Mouse (Mus musculus): Measurements from ENCODE around the gene Ccdc27. TPM values are rescaled to one million over a fixed set of nuclear protein-coding genes. Genes with fewer than 3 reads are reported as not detected.
A peak's percentile ranks its signal among the peaks of the same experiment; 100 is the strongest.

The Ccdc27 gene
- polyA plus RNA-seq, 1 experiment from 2014 or later: 0.04 TPM

- H3K4me3 ChIP-seq (ENCODE audit: low read depth, low read length): peak overlapping the region; percentile 93
Measured at GRCm38 (mm10) chr4:154022844-154023243, 19.6 kb downstream of the Ccdc27 start.

GRCm38 (mm10) chr4:154022407-154022806 is 20.1 kb downstream of the Ccdc27 start:
- peaks cover 39% of the 10 kb centered on the region for H3K36me3 ChIP-seq (ENCODE audit: control insufficient read depth, insufficient read depth)
- 72% methylated on average over 4 of the region's 4 CpGs for WGBS (ENCODE audit: insufficient replicate concordance)

More at GRCm38 (mm10) chr4:154022844-154023243, 19.6 kb downstream of the Ccdc27 start:
- peak overlapping the region; percentile 95 for H3K9ac ChIP-seq (ENCODE audit: low read depth, low read length)
- no peak for ATAC-seq (ENCODE audit: low read depth)
- peaks cover 37% of the 10 kb centered on the region for H3K36me3 ChIP-seq (ENCODE audit: control insufficient read depth, insufficient read depth)
- no peaks in the 10 kb centered on the region for H3K9me3 ChIP-seq (replicated peaks; ENCODE audit: control insufficient read depth, low read length)
- WGBS (ENCODE audit: insufficient replicate concordance): 47% methylated on average over 4 of the region's 4 CpGs
- no peaks in the 10 kb centered on the region for H3K27me3 ChIP-seq (ENCODE audit: control insufficient read depth, insufficient read depth, low read depth, low read length)
- H3K4me2 ChIP-seq (ENCODE audit: low read depth, low read length): peak overlapping the region; percentile 94
- peak overlapping the region; percentile 93 for H3K27ac ChIP-seq (ENCODE audit: low read length)
- peaks cover 51% of the 10 kb centered on the region for H3K4me1 ChIP-seq (ENCODE audit: control insufficient read depth, low read depth, low read length)

GRCm38 (mm10) chr4:154021432-154021831 is 21.0 kb downstream of the Ccdc27 start:
- peaks cover 48% of the 10 kb centered on the region for H3K36me3 ChIP-seq (ENCODE audit: control insufficient read depth, insufficient read depth)
- H3K4me1 ChIP-seq (ENCODE audit: control insufficient read depth, low read depth, low read length): peaks cover 37% of the 10 kb centered on the region
- no peak overlapping the region for H3K4me3 ChIP-seq (ENCODE audit: low read depth, low read length)
- WGBS (ENCODE audit: insufficient replicate concordance): 79% methylated on average over 9 of the region's 9 CpGs
- peak overlapping the region; percentile 93 for H3K27ac ChIP-seq (ENCODE audit: low read length)
- H3K4me2 ChIP-seq (ENCODE audit: low read depth, low read length): no peak overlapping the region
- no peaks in the 10 kb centered on the region for H3K9me3 ChIP-seq (replicated peaks; ENCODE audit: control insufficient read depth, low read length)
- no peaks in the 10 kb centered on the region for H3K27me3 ChIP-seq (ENCODE audit: control insufficient read depth, insufficient read depth, low read depth, low read length)
- no peak for ATAC-seq (ENCODE audit: low read depth)
- H3K9ac ChIP-seq (ENCODE audit: low read depth, low read length): no peak overlapping the region

More at GRCm38 (mm10) chr4:154022407-154022806, 20.1 kb downstream of the Ccdc27 start:
- H3K27me3 ChIP-seq (ENCODE audit: control insufficient read depth, insufficient read depth, low read depth, low read length): no peaks in the 10 kb centered on the region
- H3K9me3 ChIP-seq (replicated peaks; ENCODE audit: control insufficient read depth, low read length): no peaks in the 10 kb centered on the region
- H3K4me1 ChIP-seq (ENCODE audit: control insufficient read depth, low read depth, low read length): peaks cover 47% of the 10 kb centered on the region
- peak overlapping the region; percentile 94 for H3K4me2 ChIP-seq (ENCODE audit: low read depth, low read length)
- peak overlapping the region; percentile 93 for H3K27ac ChIP-seq (ENCODE audit: low read length)
- peak overlapping the region; percentile 93 for H3K4me3 ChIP-seq (ENCODE audit: low read depth, low read length)
- ATAC-seq (ENCODE audit: low read depth): no peak
- H3K9ac ChIP-seq (ENCODE audit: low read depth, low read length): peak overlapping the region; percentile 95

- Histone ChIP-seq H3K27me3 (ENCODE audit: control insufficient read depth, insufficient read depth, low read depth, low read length) (no peaks in the 10 kb centered on the region), H3K9me3 (replicated peaks; ENCODE audit: control insufficient read depth, low read length) (no peaks in the 10 kb centered on the region), H3K4me2 (ENCODE audit: low read depth, low read length) (no peak overlapping the region), H3K36me3 (ENCODE audit: control insufficient read depth, insufficient read depth) (peaks cover 61% of the 10 kb centered on the region), H3K4me1 (ENCODE audit: control insufficient read depth, low read depth, low read length) (peaks cover 26% of the 10 kb centered on the region), H3K9ac (ENCODE audit: low read depth, low read length) (no peak overlapping the region), H3K27ac (ENCODE audit: low read length) (no peak overlapping the region), H3K4me3 (ENCODE audit: low read depth, low read length) (no peak overlapping the region)
- 57% methylated on average over 7 of the region's 7 CpGs for whole genome bisulfite sequencing (ENCODE audit: insufficient replicate concordance)
- no peak for ATAC-seq (ENCODE audit: low read depth)
Measured at GRCm38 (mm10) chr4:154019571-154019970, 22.9 kb downstream of the Ccdc27 start.

- 82% methylated on average over 11 of the region's 11 CpGs for WGBS (ENCODE audit: insufficient replicate concordance)
- peaks cover 20% of the 10 kb centered on the region for H3K4me1 ChIP-seq (ENCODE audit: control insufficient read depth, low read depth, low read length)
- no peaks in the 10 kb centered on the region for H3K9me3 ChIP-seq (replicated peaks; ENCODE audit: control insufficient read depth, low read length)
- peaks cover 37% of the 10 kb centered on the region for H3K36me3 ChIP-seq (ENCODE audit: control insufficient read depth, insufficient read depth)
- H3K4me3 ChIP-seq (ENCODE audit: low read depth, low read length): no peak overlapping the region
- ATAC-seq (ENCODE audit: low read depth): no peak
- H3K9ac ChIP-seq (ENCODE audit: low read depth, low read length): no peak overlapping the region
- H3K4me2 ChIP-seq (ENCODE audit: low read depth, low read length): no peak overlapping the region
- H3K27me3 ChIP-seq (ENCODE audit: control insufficient read depth, insufficient read depth, low read depth, low read length): no peaks in the 10 kb centered on the region
- no peak overlapping the region for H3K27ac ChIP-seq (ENCODE audit: low read length)
Measured at GRCm38 (mm10) chr4:154015476-154015875, 27.0 kb downstream of the Ccdc27 start.

GRCm38 (mm10) chr4:154012132-154012882 is 30.2 kb downstream of the Ccdc27 start:
- peak; percentile 2; the same call in 1 of the 2 replicates for ATAC-seq (ENCODE audit: low read depth)

GRCm38 (mm10) chr4:154011646-154012089 is 30.8 kb downstream of the Ccdc27 start, which contains the start of gene Lrrc47:
TSS of gene Lrrc47 (plus strand) at chr4:154011731.
- ATAC-seq (ENCODE audit: low read depth): peak; percentile 92
- WGBS (ENCODE audit: insufficient replicate concordance): under 1% methylated on average over 49 of the region's 59 CpGs

More at GRCm38 (mm10) chr4:154012132-154012882, 30.2 kb downstream of the Ccdc27 start:
- peak overlapping the region; percentile 74 for H3K27ac ChIP-seq (ENCODE audit: low read length)
- WGBS (ENCODE audit: insufficient replicate concordance): under 1% methylated on average over 55 of the region's 55 CpGs
- peaks cover 20% of the 10 kb centered on the region for H3K4me1 ChIP-seq (ENCODE audit: control insufficient read depth, low read depth, low read length)
- peak overlapping the region; percentile 97 for H3K4me3 ChIP-seq (ENCODE audit: low read depth, low read length)
- H3K27me3 ChIP-seq (ENCODE audit: control insufficient read depth, insufficient read depth, low read depth, low read length): no peaks in the 10 kb centered on the region
- peaks cover 24% of the 10 kb centered on the region for H3K36me3 ChIP-seq (ENCODE audit: control insufficient read depth, insufficient read depth)
- H3K4me2 ChIP-seq (ENCODE audit: low read depth, low read length): peak overlapping the region; percentile 87
- peak overlapping the region; percentile 91 for H3K9ac ChIP-seq (ENCODE audit: low read depth, low read length)
- H3K9me3 ChIP-seq (replicated peaks; ENCODE audit: control insufficient read depth, low read length): no peaks in the 10 kb centered on the region

GRCm38 (mm10) chr4:154010907-154011645 is 31.4 kb downstream of the Ccdc27 start:
- Histone ChIP-seq H3K4me1 (ENCODE audit: control insufficient read depth, low read depth, low read length) (peaks cover 20% of the 10 kb centered on the region), H3K4me3 (ENCODE audit: low read depth, low read length) (peak overlapping the region; percentile 97), H3K27ac (ENCODE audit: low read length) (peak overlapping the region; percentile 52), H3K9ac (ENCODE audit: low read depth, low read length) (peak overlapping the region; percentile 91), H3K36me3 (ENCODE audit: control insufficient read depth, insufficient read depth) (peaks cover 12% of the 10 kb centered on the region), H3K4me2 (ENCODE audit: low read depth, low read length) (peak overlapping the region; percentile 87), H3K27me3 (ENCODE audit: control insufficient read depth, insufficient read depth, low read depth, low read length) (no peaks in the 10 kb centered on the region), H3K9me3 (replicated peaks; ENCODE audit: control insufficient read depth, low read length) (no peaks in the 10 kb centered on the region)
- peak; percentile 32 for ATAC-seq (ENCODE audit: low read depth)
- 24% methylated on average over 13 of the region's 13 CpGs for WGBS (ENCODE audit: insufficient replicate concordance)

More at GRCm38 (mm10) chr4:154011646-154012089, 30.8 kb downstream of the Ccdc27 start, which contains the start of gene Lrrc47:
- no peaks in the 10 kb centered on the region for H3K27me3 ChIP-seq (ENCODE audit: control insufficient read depth, insufficient read depth, low read depth, low read length)
- H3K4me2 ChIP-seq (ENCODE audit: low read depth, low read length): peak within 1 kb of the TSS; percentile 87
- H3K4me1 ChIP-seq (ENCODE audit: control insufficient read depth, low read depth, low read length): peaks cover 20% of the 10 kb centered on the region
- peak within 1 kb of the TSS; percentile 74 for H3K27ac ChIP-seq (ENCODE audit: low read length)
- peaks cover 18% of the 10 kb centered on the region for H3K36me3 ChIP-seq (ENCODE audit: control insufficient read depth, insufficient read depth)
- H3K4me3 ChIP-seq (ENCODE audit: low read depth, low read length): peak within 1 kb of the TSS; percentile 97
- H3K9me3 ChIP-seq (replicated peaks; ENCODE audit: control insufficient read depth, low read length): no peaks in the 10 kb centered on the region
- peak within 1 kb of the TSS; percentile 91 for H3K9ac ChIP-seq (ENCODE audit: low read depth, low read length)

Data from liver, embryonic 16.5 days (tissue).